Mouse (Mus musculus) spleen, adult 2 months (tissue): ENCODE measurements at regions not wholly inside any gene's neighbourhood (a gene's known extent, or its start where the extent isn't known, plus 50 kb on each side); places are given as distances from the start of the nearest gene placed in this dataset.

ENCODE experiments used
- CTCF ChIP-seq: fragments of 200-500 bp; IDR thresholded peaks from 2 replicates; pipeline ENCODE4 v1.5.1; 2011; ENCODE audit warnings: mild to moderate bottlenecking, inconsistent platforms; ENCODE audit not compliant: insufficient read depth, insufficient read length, insufficient replicate concordance; ENCODE audit errors: extremely low read depth
- POLR2A ChIP-seq: fragments of 200-500 bp; IDR thresholded peaks from 2 replicates; pipeline ENCODE4 v1.6.1; 2011; ENCODE audit warnings: low read depth, low read length, inconsistent platforms

DNA sequence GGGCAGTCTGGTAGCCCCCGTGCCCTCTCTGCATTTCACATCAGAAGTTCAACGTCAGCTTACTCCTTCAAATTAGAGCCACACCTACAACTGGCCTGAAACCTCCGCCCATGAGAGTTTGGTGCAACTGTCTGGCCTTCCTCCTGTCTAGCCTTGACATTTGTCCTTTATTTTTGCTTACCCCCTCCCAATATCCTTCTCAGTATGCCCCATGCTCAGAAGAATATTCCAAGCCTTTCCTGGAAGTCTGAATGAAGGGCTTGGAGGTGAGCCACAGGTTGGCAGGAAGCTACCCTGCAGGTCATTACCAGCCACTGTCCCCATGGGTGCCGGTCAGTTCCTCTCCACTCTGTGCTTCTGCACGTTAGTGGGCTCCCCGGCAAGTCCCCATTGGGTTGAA, 997.4 kb downstream of the 4930447A16Rik start:
- TF ChIP-seq CTCF = no peak
- TF ChIP-seq POLR2A = no peak
